Mouse (Mus musculus) erythroid progenitor cell, adult 5-6 weeks (primary cell): ENCODE data around the gene Dzip1l. TPM values are rescaled to one million over a fixed set of nuclear protein-coding genes. Genes with fewer than 3 reads are reported as not detected.
"Not testable (repeated sequence)": the region's sequence is repeated elsewhere in the genome, so short reads cannot be mapped to it uniquely, and the experiment has no call there.

ENCODE experiments used
- ATAC-seq: replicated peaks from 2 replicates; pipeline ENCODE4 v1.8.0; 2016; ENCODE audit warnings: moderate number of reproducible peaks, mild to moderate bottlenecking, moderate TSS enrichment, inconsistent platforms; ENCODE audit not compliant: poor library complexity, low FRiP score, severe bottlenecking
- total RNA-seq, 2 experiments: library from RNA; stranded (forward) in 1 of 2; stranded (reverse) in 1 of 2; fragments of 150-400 nt in 1 of 2; fragments of 186-747, 209-891 nt in 1 of 2; gene quantifications; 2 replicates each; pipeline versions ENCODE4 v1.2.3 to v1.2.4; 2015 to 2017; ENCODE audit warnings: low replicate concordance in 2 of 2

Dzip1l gene
- not detected in 2 replicates for total RNA-seq (2015; ENCODE audit: low replicate concordance)
- not detected in 2 replicates for total RNA-seq (2017; ENCODE audit: low replicate concordance)

DNA sequence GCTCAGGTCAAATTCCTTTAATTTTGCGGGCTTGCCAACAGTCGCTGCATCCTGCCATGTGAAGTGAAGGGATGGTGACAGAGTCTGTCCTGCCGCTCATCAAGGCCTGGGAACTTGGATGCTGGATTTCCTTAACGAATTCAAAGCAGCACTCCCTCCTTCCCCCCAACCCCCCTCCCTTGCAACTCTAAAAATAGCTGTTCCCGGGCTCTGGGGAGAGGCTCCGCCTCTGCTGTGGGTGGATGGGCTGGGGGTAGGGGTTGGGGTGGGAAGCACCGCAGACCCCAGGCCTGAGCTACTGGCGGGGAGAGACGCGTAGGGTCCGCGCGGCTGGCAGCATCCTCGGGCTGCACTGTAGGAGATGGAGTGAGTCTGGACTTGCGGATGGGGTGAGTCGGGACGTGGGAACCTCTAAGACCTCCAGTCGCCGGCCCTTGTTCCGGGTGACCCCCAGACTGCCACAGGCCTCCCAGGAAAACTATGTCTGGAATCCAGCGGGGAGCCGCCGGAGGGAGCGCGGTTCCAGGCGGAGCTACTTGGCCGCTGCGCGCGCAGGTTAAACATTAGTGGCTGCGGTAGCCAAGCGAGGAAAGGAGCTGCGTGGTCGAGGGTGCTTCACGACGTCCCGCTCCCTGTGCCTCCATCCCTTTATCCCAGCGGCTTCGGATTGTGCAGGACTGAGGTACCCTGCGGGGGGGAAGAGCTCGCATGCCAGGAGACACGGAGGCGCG, at the start of gene Dzip1l:
Gene Dzip1l (plus strand): TSS at position 216 of the 731 bp plus-strand sequence.
- no peak for ATAC-seq

DNA sequence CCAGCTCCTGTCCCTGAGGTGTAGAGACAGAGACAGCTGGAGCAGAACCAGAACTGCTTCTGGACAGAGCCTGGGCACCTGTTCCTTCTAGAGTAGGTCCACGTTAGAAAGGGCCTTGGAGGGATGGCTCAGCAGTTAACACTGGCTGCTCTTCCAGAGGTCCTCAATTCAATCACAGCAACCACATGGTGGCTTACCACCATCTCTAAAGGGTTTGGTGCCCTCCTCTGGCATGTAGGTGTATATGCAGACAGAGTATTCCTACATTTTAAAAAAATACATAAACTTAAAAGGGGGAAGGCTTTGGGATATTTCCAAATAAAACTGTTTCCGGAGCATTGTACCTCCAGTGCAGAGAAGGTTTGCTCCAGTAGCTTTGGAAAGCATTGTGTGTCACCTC, 48.6 kb upstream of the Dzip1l start:
- ATAC-seq: peak; percentile 57; the same call in 1 of the 2 replicates

DNA sequence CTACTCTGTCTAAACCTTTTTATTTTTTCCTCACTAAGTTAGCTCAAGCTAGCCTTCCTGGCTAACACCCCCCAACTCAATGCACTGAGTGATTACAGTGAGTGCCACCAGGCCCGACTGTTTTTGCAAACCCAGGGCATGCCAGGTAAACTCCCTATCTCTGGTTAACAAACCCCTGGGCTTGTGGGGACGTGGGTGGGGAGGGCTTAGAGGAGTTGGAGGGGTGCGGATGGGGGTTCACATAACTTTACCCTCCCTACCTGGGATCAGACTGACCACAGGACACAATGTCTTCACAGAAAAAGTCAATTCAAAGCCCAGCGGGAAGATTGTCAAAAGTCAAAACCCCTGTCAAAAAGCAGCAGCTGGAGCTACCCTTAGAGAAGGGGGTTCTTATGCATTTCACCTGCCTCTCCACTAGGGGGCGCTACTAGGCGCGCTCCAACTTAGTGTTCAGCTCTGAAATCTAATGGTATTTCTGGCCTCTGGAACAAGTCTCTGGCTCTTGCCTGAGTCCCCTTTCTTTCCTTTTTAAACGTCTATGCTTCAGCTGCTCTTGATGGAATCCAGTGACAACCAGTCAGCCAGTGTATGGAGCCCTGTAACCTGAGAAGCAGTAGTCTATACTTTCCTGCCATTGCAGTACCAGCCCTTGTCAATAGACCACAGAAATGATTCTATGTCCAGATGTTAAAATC, 41.6 kb upstream of the Dzip1l start:
- ATAC-seq: peak; percentile 68

DNA sequence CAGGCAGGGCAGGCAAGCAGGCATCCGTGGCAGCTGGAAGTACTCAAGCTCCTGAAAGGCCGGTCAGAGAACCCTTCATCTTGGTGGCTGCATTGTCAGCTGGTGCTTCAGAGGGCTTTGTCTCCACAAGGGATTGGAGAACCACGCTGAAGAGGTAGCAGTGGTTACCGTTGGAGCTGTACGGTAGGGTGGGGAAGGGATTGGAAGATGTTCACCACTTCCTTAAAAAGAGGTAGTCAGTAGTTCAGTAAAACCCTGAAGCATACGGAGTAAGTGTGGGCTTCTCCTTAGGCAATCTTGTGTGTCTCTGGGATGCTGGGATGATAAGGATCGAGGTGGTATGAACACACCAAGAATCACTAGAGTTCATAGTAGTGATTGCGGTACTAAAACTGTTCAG, 38.2 kb upstream of the Dzip1l start:
- no peak for ATAC-seq

DNA sequence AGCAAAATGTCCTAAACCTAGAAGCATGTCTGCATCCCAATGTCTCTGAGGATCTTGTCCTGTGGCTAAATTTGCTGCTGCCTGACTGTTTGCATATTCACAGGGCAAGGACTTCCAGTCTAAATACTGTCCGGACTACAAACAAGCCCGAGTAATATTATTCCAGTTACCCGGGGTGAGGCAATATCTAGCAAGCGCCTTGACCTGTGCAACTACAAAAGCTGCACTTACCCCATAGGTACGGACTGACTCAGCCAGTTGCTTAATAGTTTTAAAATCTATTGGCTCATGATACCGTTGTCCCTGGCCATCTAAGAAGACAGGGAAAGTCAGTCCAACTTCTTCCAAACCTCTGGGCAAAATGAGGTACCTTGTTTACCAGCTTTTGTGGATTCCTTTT, 30.2 kb upstream of the Dzip1l start:
- ATAC-seq: not testable (repeated sequence)

DNA sequence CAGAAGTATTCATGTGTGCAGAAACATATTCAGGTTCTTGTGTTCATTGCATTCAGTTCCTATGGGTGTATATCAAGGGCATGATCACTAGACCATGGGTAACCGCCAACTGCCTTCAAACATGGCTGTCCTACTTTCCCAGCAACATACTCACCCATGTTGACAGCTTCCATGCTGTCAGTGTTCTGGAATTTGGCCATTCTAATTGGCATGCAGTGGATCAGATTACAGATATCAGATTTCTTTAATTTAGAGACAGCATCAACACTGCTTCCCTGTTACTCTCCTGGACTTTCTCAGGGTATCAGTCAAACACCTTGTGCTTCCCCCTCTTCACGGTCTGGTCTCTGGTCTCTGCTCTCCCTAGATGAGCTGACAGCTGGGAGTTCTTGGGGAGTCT, 25.7 kb upstream of the Dzip1l start:
- ATAC-seq: no peak

DNA sequence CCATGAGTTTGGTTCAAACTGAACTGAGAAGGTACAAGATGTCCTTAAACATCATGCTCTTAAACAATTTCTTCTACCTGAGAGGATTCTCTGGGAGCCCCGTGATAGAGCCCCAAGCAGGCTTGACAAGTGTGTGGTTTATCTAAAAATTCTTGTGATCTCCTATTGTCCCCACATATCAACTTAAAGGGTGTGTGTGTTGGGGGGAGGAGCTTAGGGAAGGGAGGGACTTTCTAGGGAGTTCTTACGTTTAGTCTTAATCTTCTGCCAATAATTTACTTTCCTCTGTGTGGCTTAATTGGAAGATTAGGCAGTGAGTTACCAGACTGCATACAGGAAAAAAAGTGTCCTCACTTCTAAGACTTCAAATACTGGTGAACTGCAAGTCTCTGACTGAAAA, 17.1 kb upstream of the Dzip1l start, which contains the start of gene A4gnt:
Gene A4gnt (plus strand): TSS at position 301 of the 400 bp plus-strand sequence.
- no peak for ATAC-seq

DNA sequence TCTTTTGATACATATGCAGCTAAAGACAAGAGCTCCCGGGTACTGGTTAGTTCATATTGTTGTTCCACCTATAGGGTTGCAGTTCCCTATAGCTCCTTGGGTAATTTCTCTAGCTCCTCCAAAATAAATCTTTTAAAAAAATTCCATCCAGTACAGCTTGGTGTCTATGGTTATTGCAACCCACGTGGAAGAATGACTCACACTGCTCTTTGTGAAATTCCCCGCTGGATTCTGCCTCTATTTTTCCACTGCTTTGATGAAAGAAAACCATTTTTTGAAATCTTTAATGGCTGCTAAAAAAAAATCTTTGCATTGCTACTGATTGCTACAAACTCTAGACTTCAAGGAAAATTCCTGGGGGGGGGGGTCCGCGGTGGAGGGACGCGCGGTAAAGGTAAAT, 9.6 kb upstream of the Dzip1l start:
- no peak for ATAC-seq

DNA sequence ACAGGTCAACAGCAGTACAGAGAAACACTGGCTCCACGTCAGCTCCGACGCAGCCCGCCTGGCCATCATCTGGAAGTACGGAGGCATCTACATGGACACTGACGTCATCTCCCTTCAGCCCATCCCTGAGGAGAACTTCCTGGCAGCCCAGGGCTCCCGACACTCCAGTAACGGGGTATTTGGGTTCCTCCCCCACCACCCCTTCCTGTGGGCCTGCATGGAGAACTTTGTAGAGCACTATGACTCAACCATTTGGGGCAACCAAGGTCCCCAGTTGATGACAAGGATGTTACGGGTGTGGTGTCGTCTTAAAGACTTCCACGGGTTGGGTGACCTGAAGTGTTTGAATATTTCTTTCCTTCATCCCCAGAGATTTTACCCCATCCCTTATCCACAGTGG, 9.1 kb upstream of the Dzip1l start:
- ATAC-seq: no peak

DNA sequence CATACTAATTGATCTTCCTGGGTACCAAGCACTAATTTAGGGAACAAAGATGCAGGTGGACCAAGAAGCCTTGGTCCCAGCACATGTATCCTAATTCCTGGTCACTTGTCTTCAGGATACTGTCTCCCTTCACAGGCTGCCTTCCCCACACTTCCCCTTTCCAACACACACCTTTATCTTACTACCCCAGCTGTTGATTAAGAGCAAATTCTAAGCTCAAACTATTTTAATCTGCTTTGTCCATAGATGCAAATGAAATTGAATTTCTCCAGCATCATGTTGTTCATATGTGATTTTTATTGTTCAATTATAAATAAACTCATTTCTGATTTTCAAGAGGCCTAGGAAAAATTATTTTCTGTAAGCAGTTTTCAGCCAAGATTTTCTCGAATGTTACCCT, 7.3 kb upstream of the Dzip1l start:
- ATAC-seq: no peak

DNA sequence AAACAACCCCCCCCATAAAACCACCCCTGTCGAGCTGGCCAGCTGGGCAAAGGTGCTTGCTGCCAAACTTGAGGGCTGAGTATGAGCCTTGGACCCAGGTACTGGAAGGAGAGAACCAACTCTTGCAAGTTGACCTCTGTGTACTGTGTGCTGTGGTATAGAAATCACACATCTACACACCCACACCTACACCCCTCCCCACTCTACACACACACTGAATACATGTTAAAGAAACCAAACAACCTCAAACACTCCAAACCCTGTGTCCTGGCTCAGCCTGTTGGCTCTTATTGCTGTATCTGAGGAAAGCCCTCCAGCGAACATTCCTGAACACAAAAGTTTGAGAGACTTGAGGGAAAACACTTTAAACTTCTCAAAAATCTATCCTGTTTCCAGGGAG, 6.3 kb upstream of the Dzip1l start:
- no peak for ATAC-seq

DNA sequence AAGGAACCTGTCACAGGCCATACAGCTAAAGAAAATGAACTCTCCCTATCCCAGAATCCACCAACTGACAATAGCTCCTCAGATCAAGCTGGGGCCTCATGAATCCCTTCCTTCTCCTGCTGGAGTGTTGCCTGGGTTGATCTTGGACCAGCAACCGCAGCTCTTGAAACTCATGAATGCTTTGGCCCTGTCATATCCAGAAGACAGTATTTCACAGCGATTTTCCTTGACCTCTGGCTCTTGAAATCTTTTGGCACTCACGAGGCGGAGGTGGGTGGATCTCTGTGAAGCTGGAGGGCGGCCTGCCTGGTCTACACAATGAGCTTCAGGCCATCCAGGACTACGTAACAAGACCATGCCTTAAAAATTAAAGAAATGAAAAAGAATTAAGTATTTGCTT, 5.2 kb upstream of the Dzip1l start:
- ATAC-seq: no peak

DNA sequence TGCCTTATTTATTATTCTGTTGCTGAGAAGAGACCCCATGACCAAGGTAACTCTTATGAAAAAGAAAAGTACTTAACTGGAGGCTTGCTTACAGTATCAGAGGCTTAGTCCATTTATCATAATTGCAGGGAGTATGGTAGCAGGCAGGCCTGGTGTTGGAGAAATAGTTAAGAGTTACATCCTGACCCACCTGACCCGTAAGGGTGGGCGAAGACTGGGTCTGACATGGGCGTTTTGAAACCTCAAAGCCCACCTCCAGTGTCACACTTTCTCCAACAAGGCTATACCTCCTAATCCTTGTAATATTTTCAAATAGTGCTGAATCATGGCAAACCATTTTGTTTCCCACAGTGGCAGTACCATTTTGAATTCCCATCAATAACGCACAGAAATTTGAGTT, 715 bp upstream of the Dzip1l start:
- no peak for ATAC-seq

DNA sequence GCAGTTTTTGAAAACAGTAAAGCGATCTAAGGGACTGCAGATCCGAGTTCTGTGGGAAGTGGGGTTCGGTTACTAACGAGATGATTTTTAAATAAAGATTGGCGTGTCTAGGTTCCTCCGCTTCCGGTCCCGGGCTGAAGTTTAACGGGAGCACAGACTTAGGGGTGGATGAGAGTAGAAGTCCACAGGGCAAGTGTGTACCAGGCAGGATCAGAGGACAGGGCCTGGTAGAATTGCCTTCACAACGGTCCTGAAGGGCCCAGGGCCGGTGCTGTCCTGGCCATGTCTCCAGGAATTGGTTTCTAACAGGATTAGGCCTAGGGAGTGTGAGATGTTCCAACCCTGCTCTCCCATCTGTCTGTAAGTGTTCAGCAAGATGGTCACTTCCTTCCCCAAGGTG, 775 bp downstream of the Dzip1l start:
- ATAC-seq: no peak

DNA sequence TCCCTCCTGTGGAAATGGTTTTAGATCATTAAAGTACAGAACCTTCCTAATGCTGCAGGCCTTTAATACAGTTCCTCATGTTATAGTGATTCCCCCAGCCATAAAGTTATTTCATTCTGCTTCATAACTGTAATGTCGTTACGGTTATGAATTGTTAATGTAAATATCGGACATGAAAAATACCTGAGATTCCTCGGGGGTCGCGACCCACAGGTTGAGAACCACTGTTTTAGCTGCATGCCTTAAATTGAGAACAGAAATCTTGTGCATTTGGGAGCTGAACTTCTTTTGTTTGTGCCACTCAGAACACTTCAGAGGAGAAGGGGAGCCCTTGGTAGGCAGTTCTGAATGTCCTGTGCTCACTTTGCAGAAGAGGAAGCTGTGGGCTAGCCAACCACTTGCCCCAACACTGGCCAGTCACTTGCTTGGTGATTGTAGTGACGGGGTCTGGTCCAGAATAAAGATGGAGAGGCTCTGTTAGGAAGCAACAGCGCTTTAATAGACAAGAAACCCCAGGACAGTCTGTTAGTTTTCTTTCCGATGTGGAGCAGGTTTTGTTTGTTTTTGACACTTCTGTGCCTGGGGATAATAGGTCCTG, 1.3 kb downstream of the Dzip1l start:
- no peak for ATAC-seq

DNA sequence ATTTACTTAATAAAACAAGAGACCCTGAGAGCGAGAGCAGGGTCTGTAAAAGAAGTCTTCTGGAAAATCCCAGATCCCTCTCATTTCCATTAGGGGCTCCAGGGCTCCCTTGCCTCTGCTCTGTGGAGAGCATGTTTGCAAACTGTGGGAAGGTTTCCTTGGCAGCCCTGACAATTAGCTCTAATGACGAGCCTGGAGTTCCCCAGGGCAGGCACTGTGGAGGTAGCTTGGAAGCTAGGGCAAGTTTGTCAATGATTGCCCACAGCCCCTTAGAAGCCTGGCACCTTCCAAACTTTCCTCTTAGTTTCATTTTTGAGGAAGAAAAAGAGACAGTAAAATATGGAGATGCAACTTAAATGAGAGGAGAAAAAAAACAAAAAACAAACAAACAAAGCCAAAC, 2.5 kb downstream of the Dzip1l start:
- ATAC-seq: no peak

DNA sequence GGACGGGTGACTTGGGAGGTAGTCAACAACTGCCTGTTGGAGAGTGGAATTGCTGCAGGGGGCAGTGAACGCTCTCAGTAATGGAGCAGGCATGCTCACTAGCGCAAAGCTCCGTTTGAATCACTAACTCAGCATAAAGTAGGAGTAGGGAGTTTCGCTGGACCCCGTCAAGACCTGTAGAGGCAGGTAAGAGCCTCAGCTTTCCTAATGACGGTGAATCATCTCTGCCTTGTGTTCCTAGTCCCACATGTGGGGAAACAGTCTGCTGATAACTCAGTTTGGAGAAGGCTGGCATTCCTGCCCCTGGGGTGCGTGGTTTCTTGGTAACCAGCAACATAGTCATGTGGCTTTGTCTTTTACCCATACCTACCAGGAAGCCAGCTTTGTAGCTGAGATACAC, 3.0 kb downstream of the Dzip1l start:
- ATAC-seq: no peak

DNA sequence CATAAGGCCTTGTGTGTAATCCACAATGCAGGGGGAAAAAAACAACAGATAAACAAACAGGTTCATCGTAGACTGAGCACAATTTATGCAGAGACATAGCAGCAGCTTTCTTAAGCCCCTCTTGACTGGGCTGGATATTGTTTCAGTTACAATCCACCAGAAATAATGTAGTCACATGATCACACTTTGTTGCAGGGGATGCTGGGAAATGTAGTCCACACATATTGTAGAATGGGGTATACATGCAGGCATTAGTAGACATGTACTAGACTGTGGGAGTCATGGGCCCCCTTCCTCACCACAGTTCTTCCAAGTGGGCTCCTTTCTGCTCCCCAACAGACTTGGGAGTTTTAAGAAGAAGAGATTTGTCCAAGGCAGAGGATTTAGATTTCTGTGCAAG, 7.5 kb downstream of the Dzip1l start:
- ATAC-seq: no peak

DNA sequence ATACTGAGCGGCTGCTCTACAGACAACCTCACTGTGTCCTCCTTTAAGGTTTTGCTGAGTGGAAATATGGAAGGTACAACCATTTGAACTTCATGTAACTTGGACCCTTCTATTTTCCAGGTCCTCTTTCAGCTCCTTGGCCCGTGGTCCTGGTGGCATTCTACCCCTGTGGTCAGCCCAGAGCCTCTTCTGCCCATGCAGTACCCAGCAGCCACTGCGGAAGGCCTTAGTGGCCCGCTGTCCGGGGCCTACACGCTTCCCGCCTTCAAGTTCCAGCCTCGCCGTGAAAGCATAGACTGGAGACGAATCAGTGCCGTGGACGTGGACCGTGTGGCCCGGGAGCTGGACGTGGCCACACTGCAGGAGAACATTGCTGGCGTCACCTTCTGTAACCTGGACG, 7.9 kb downstream of the Dzip1l start:
- no peak for ATAC-seq

DNA sequence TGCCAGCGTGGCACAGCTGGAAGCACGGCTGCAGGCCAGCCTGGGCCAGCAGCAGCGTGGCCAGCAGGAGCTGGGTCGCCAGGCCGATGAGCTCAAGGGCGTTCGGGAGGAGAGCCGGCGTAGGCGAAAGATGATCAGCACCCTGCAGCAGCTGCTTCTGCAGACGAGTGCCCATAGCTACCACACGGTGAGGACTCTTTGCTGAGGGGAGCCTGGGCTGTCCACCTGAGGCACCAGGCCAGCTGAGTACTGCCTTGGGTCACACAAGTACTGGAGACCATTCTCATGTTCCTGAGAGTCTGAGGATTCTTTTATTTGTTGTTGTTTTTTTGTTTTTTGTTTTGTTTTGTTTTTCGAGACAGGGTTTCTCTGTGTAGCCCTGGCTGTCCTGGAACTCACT, 8.4 kb downstream of the Dzip1l start:
- ATAC-seq: no peak

DNA sequence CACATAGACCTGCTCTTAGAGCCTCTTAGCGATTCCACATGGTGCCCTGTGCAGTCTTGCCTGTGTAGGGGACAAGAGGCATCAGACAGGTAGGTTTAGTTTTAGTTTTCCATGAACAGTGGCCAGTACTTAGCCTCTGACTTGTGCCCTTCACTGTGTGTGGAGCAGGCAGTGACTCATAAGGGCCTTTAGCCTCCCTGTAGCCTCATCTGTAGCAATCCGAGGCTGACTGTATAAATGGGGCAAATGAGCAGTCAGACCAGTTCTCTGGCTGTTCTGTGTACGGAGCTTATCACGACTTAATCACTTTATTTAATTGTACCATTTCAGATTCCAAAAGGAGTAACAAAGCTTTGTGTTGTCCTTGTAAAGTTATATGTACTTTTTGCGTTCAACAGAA, 10.7 kb downstream of the Dzip1l start:
- ATAC-seq: no peak
